Mouse (Mus musculus) kidney, adult 9 months (tissue): ENCODE results near the gene Acer2.
"Not testable (repeated sequence)": the region's sequence is repeated elsewhere in the genome, so short reads cannot be mapped to it uniquely, and the experiment has no call there.

Experiments
- DNase-seq: peaks from one replicate; pipeline ENCODE4 v3.0.0; 2022

Gene Acer2

DNA sequence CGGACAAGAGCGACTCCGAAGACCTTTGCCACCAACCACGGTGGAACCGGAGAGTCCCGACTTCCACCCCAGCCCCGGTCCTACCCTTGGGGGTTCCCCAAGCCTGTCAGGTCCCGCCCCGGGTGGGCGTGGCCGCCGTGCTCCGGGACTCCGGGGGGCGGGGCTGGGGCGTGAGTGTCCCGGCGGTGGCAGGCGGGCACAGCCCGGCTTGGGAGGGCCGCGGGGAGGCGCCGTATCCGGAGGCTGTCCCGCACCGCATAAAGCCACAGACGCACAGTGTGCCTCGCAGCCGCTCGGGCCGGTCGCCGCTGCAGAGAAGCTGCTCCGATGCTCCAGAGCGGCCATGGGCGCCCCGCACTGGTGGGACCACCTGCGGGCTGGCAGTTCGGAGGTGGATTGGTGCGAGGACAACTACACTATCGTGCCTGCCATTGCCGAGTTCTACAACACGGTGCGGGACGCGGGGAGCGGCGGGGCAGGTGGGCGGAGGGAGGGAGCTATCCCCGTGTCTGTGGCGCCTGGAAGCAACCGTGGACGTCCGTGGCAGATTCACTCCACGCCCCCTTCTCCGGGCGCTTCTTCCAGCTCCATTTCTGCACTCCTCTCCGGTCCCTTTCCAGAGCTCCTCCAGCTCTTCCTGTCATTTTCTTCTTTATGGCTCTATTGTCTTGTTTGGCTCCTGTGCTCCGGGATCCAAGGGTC is at the start of gene Acer2:
Acer2 (plus strand) TSS at position 251 of the 702 bp plus-strand sequence.
- DNase-seq: peak; percentile 96

DNA sequence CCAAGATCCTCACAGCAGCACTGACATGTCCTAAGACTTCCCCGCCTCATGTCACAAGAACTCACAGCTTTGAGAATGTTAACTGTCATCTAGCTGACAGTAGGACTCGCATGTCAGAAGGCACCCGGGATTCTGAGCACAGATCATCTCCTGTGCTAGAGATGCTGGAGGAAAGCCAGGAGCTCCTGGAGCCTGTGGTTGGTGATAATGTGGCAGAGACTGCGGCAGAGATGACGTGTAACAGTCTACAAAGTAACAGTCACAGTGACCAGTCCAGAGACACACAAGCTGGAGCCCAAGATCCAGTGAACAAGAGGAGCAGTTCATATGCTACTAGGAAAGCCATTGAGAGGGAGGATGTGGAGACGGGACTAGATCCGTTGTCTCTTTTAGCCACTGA is 49.1 kb upstream of the Acer2 start:
- DNase-seq: no peak

GRCm38 (mm10) chr4:86831896-86832295 is 42.3 kb upstream of the Acer2 start:
- no peak for DNase-seq

GRCm38 (mm10) chr4:86841141-86841540 is 33.1 kb upstream of the Acer2 start:
- not testable (repeated sequence) for DNase-seq

DNA sequence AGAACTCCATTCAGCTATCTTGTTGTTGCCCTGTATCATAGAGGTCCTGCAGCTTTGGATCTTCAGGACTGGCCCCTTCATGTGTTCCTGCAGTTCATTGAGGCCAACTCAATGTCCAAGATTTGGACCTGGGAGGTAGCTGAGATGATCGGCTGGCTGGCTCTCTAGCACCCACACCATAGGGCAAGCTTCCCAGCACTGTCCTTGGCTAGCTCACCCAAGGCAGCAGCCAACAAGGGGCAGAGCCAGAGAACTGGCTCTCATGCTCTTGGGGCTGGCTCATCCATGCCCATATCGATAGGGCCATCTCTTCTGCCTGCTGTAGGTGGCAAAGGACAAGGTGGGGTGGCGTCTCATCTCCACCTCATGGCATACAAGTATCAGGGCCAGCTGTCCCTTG is 28.8 kb upstream of the Acer2 start:
- no peak for DNase-seq

GRCm38 (mm10) chr4:86847246-86847645 is 26.9 kb upstream of the Acer2 start:
- no peak for DNase-seq

- no peak for DNase-seq
Observed at GRCm38 (mm10) chr4:86851331-86851730, 22.9 kb upstream of the Acer2 start.

- DNase-seq: no peak
Observed at GRCm38 (mm10) chr4:86852018-86852417, 22.2 kb upstream of the Acer2 start.

GRCm38 (mm10) chr4:86852813-86853590 is 21.2 kb upstream of the Acer2 start:
- peak; percentile 18 for DNase-seq

- DNase-seq: peak; percentile 14
Observed at GRCm38 (mm10) chr4:86856304-86857112, 17.7 kb upstream of the Acer2 start.

GRCm38 (mm10) chr4:86857113-86858069 is 16.8 kb upstream of the Acer2 start, which contains the start of gene Rps6:
Gene Rps6, minus strand, starts transcription at chr4:86857412.
- peak; percentile 98 for DNase-seq

- DNase-seq: no peak
Observed at GRCm38 (mm10) chr4:86858070-86858440, 16.1 kb upstream of the Acer2 start.

GRCm38 (mm10) chr4:86864087-86864486 is 10.1 kb upstream of the Acer2 start:
- DNase-seq: no peak

DNA sequence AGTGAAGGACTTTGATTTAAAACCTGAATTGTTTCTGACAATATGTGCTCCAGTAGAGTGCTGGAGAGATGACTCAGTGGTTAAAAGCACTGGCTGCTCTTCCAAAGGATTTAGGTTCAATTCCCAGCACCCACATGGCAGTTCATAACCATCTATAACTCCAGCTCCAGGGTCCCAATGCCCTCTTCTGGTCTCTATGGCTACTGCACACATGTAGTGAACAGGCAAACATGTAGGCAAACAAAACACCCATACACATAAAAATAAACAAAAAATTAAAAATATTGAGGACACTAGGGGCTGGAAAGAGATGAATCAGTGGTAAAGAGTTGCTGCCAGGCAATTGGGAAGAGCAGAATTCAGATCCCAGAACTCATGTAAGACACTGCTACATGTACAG is 2.2 kb upstream of the Acer2 start:
- no peak for DNase-seq

GRCm38 (mm10) chr4:86873072-86873471 is 1.1 kb upstream of the Acer2 start:
- no peak for DNase-seq

GRCm38 (mm10) chr4:86879477-86879876 is 5.3 kb downstream of the Acer2 start:
- DNase-seq: no peak

- no peak for DNase-seq
Observed at GRCm38 (mm10) chr4:86881178-86881577, 7.0 kb downstream of the Acer2 start.

DNA sequence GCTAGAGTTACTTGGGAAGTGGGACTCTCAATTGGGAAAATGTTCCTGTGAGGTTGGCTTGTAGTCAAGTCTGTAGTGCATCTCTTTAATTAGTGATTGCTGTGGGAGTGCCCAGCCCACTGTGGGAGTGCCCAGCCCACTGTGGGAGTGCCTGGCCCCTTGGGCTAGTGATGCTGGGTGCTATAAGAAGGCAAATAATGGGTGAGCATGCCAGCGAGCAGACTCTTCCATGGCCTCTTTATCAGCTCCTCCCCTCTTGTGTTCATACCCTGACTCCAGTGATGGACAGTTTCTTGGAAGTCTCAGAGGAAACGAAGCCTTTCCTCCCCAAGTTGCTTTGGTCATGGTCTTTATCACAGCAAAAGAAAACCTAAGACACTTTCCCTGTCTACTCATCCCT is 8.2 kb downstream of the Acer2 start:
- DNase-seq: no peak

DNA sequence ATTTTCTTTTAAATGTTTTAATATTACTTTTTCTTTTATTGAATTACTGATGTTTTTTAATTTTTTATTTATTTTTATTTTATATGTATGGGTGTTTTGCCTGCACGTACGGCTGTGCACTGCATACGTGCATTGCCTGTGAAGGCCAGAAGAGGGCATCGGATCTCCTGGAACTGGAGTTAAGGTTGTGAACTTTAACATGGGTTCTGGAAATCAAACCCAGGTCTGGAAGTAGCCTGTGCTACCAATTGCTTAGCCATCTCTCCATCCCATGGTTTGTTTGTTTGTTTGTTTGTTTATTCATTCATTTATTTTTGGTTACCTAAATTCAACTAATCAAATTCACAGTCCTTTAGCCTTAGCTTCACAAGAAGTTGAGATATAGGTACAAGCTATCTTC is 10.7 kb downstream of the Acer2 start:
- DNase-seq: peak; percentile 38

DNA sequence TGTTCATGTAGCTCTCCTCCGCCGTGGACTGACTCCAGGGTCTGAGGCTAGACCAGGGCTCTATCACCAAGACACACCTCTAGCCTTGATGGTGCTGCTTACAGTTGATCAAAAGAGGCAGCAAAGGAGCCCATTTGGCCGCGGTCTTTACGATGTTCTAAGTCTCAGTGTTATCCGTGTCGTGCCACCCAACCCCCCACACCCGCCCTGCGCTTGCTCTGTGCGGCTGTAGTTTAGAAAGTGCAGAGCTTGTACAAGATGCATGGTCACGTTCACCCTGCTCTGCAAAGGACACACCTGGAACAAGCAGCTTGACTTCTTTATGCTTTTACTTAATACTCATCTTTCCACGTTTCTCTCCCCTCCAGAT is 11.6 kb downstream of the Acer2 start:
- DNase-seq: no peak

DNA sequence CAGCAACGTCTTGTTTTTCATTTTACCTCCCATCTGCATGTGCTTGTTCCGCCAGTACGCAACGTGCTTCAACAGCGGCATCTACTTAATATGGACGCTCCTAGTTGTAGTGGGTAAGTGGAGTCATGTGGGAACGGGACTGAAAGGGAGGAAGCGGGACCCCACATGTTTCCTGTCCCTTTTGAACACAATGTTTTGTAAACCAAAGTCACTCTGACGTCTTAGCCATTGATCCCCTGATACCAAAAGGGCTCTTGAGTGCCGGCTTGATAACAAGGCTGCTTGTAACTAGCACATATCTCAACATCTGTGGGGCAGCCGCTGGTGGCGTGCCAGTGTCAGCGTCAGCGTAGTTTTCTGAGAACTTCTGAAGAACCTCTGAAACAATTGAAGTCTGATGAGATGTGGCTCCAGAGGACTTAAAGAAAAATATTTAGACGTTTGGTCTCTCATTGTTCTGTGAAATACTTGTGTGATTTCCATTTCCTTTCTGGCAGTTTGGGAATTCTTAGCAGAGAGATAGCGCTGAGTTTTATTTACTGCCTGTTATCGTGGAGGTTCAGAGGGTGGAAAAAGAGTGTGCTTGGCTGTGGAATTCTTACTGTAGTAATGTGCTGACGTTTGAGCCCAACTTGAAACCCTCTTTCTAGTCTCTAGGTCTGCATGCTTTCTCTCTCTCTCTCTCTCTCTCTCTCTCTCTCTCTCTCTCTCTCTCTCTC is 12.1 kb downstream of the Acer2 start:
- peak; percentile 68 for DNase-seq

DNA sequence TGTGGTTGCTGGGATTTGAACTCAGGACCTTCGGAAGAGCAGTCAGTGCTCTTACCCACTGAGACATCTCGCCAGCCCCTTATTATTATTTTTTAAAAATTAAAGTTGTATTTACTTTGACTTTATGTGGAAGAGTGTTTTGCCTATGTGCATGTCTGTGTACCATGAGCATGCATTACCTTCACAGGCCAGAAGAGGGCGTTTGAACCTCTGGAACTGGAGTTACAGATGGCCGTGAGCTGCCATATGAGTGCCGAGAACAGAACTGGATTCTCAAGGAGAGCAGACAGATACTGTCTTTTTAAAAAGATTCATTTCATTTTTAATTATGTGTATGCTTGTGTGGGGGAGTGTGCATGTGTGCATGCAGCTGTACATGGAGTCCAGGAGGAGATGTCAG is 13.7 kb downstream of the Acer2 start:
- no peak for DNase-seq
